In the genomic region with DNA sequence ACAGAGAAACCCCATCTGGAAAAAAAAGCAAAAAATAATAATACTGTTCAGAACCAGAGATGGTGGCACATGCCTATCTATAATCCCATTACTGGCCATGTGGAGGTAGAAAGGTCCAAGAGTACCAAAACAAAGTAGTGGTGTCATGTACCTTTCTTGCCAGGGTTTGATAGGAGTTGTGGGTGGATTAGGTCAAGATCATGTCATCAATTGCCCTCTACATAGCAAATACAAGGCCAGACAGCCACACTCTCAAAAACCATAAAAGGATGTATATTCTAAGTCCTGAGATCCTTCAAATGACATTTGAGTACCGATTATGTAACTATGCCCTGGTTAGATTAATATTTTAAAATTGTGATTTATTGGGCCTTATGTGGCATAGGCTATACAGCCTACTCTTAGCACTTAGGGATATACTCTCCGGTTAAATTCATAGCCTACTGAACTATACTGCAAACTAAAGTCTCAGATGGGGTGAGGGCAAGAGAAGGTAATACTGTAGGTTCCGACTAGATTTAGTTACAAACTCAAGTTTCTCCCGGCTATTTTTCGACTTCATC, we compare ENCODE assay signal across 7 mouse cellular contexts. TPM values are rescaled to one million over a fixed set of nuclear protein-coding genes. Genes with fewer than 3 reads are reported as not detected.
A peak's percentile ranks its signal among the peaks of the same experiment; 100 is the strongest.
DNase-seq lines count a peak whose midpoint lies in the region; ATAC-seq and TF ChIP-seq lines count a peak whose summit lies in the region.

No protein-coding gene starts in this region.

- H3K27me3 ChIP-seq in lung, embryonic 16.5 days (ENCODE audit: control insufficient read depth, insufficient read depth, low read depth, low read length): no peaks in the 10 kb centered on the region
- H3K27me3 ChIP-seq in embryonic facial prominence, embryonic 15.5 days: no peaks in the 10 kb centered on the region
- no peaks in the 10 kb centered on the region for H3K27me3 ChIP-seq in limb, embryonic 10.5 days (ENCODE audit: low read depth, poor library complexity, severe bottlenecking)
- H3K27me3 ChIP-seq in small intestine, adult 2 months (ENCODE audit: control insufficient read depth, insufficient read depth, low read length): no peaks in the 10 kb centered on the region

- peak overlapping the region; percentile 99 for H3K27ac ChIP-seq in lung, embryonic 16.5 days (ENCODE audit: low read length)
- peak overlapping the region; percentile 99 for H3K27ac ChIP-seq in embryonic facial prominence, embryonic 15.5 days (replicated peaks)
- H3K27ac ChIP-seq in limb, embryonic 10.5 days: peak overlapping the region; percentile 100
- H3K27ac ChIP-seq in small intestine, adult 2 months (ENCODE audit: insufficient read depth, low read depth, low read length): peak overlapping the region; percentile 98

- H3K9ac ChIP-seq in lung, embryonic 16.5 days (ENCODE audit: low read length): peak overlapping the region; percentile 99
- peak overlapping the region; percentile 86; the same call in 1 of the 2 replicates for H3K9ac ChIP-seq in embryonic facial prominence, embryonic 15.5 days

- H3K4me3 ChIP-seq in lung, embryonic 16.5 days (ENCODE audit: low read length): peak overlapping the region; percentile 87
- peak overlapping the region; percentile 69 for H3K4me3 ChIP-seq in embryonic facial prominence, embryonic 15.5 days (replicated peaks)
- H3K4me3 ChIP-seq in limb, embryonic 10.5 days: peak overlapping the region; percentile 73
- H3K4me3 ChIP-seq in small intestine, adult 2 months (ENCODE audit: low read depth, low read length): no peak overlapping the region

- no peak for ATAC-seq in lung, embryonic 16.5 days (ENCODE audit: low read depth)
- ATAC-seq in embryonic facial prominence, embryonic 15.5 days (ENCODE audit: insufficient number of reproducible peaks, low FRiP score, low TSS enrichment, low read depth): no peak
- no peak for ATAC-seq in activated CD4-positive, CD25-positive, alpha-beta regulatory T cell, adult 4 months

- H3K4me1 ChIP-seq in lung, embryonic 16.5 days (replicated peaks; ENCODE audit: control insufficient read depth, insufficient read depth, low read length): peaks cover 14% of the 10 kb centered on the region
- peaks cover 17% of the 10 kb centered on the region for H3K4me1 ChIP-seq in embryonic facial prominence, embryonic 15.5 days
- H3K4me1 ChIP-seq in limb, embryonic 10.5 days: peaks cover 15% of the 10 kb centered on the region
- peaks cover 7% of the 10 kb centered on the region; the same call in 1 of the 2 replicates for H3K4me1 ChIP-seq in small intestine, adult 2 months (ENCODE audit: control insufficient read depth, insufficient read depth, insufficient read length, low read length)

- H3K4me2 ChIP-seq in lung, embryonic 16.5 days (ENCODE audit: low read depth, low read length): peak overlapping the region; percentile 83
- H3K4me2 ChIP-seq in embryonic facial prominence, embryonic 15.5 days (replicated peaks): peak overlapping the region; percentile 56

- TF ChIP-seq POLR2A in small intestine, adult 2 months (IDR thresholded peaks at IDR 0.05; ENCODE audit: low read depth, low read length): no peak

- no peak for DNase-seq in lung, postnatal 10 days
- DNase-seq in limb, embryonic 10.5 days (ENCODE audit: low spot score): no peak
- DNase-seq in spleen, postnatal 36 days (ENCODE audit: low spot score in 2 of 2): no peak

- H3K36me3 ChIP-seq in lung, embryonic 16.5 days (ENCODE audit: control insufficient read depth, insufficient read depth, low read length): peaks cover 10% of the 10 kb centered on the region
- peaks cover 25% of the 10 kb centered on the region for H3K36me3 ChIP-seq in embryonic facial prominence, embryonic 15.5 days
- H3K36me3 ChIP-seq in limb, embryonic 10.5 days: peaks cover 60% of the 10 kb centered on the region
- H3K36me3 ChIP-seq in small intestine, adult 2 months (ENCODE audit: control insufficient read depth, insufficient read depth, low read length): peaks cover 9% of the 10 kb centered on the region

- TF ChIP-seq CTCF in small intestine, adult 2 months (IDR thresholded peaks at IDR 0.05; ENCODE audit: extremely low read depth, insufficient read length, insufficient replicate concordance, low read depth, low read length): no peak

- 12% methylated on average over 5 of the region's 5 CpGs for WGBS in lung, embryonic 16.5 days
- WGBS in embryonic facial prominence, embryonic 15.5 days: 19% methylated on average over 5 of the region's 5 CpGs
- 20% methylated on average over 5 of the region's 5 CpGs for WGBS in limb, embryonic 10.5 days
- 6% methylated on average over 5 of the region's 5 CpGs for WGBS in small intestine, adult 2 months

- no peaks in the 10 kb centered on the region for H3K9me3 ChIP-seq in lung, embryonic 16.5 days (ENCODE audit: control insufficient read depth, low read length)
- no peaks in the 10 kb centered on the region for H3K9me3 ChIP-seq in embryonic facial prominence, embryonic 15.5 days (replicated peaks)
- no peaks in the 10 kb centered on the region for H3K9me3 ChIP-seq in limb, embryonic 10.5 days (replicated peaks)

RNA-seq across cellular contexts. Expression of a gene that starts 0.8 kb away (rescaled TPM):
- 19.1 and 19.7 TPM in 2 replicates for polyA plus RNA-seq in lung, embryonic 16.5 days (2015; fragmentation: Nextera tagmentation; extraction: Ambion mirVana)
- polyA plus RNA-seq in embryonic facial prominence, embryonic 15.5 days (2015; fragmentation: Nextera tagmentation; extraction: Ambion mirVana): 16.1 and 17.3 TPM in 2 replicates
- polyA plus RNA-seq in limb, embryonic 10.5 days (2016; fragmentation: Nextera tagmentation; extraction: Ambion mirVana): 23.8 and 27.5 TPM in 2 replicates
- polyA plus RNA-seq in small intestine, adult 2 months (2012; rRNA removed): 7.9 and 13.8 TPM in 2 replicates
- 10 to 100 TPM; 35.2 to 36.1 TPM for polyA plus RNA-seq in activated CD4-positive, CD25-positive, alpha-beta regulatory T cell, adult 4 months (2017; shearing (Covaris generic))

RNA-seq across cellular contexts. Expression of a gene that starts 42.1 kb away (rescaled TPM):
- polyA plus RNA-seq in lung, embryonic 16.5 days (2015; fragmentation: Nextera tagmentation; extraction: Ambion mirVana): 40.4 and 45.8 TPM in 2 replicates
- polyA plus RNA-seq in embryonic facial prominence, embryonic 15.5 days (2015; fragmentation: Nextera tagmentation; extraction: Ambion mirVana): 39.5 and 41.0 TPM in 2 replicates
- polyA plus RNA-seq in limb, embryonic 10.5 days (2016; fragmentation: Nextera tagmentation; extraction: Ambion mirVana): 49.2 and 51.6 TPM in 2 replicates
- polyA plus RNA-seq in small intestine, adult 2 months (2012; rRNA removed): 3.1 and 11.0 TPM in 2 replicates
- polyA plus RNA-seq in activated CD4-positive, CD25-positive, alpha-beta regulatory T cell, adult 4 months (2017; shearing (Covaris generic)): 10 to 100 TPM; 26.5 to 31.4 TPM
